Mouse (Mus musculus): ENCODE measurements around the gene Ifna4.
"Not testable (repeated sequence)": the region's sequence is repeated elsewhere in the genome, so short reads cannot be mapped to it uniquely, and the experiment has no call there.

The Ifna4 gene

GRCm38 (mm10) chr4:88841438-88841911 is at the start of gene Ifna4:
Gene Ifna4, plus strand, starts transcription at chr4:88841861.
- DNase-seq (ENCODE audit: low spot score in 2 of 2) = no peak

- DNase-seq (ENCODE audit: low spot score in 2 of 2) = peak; percentile 56 to 59
These were observed 47.6 kb upstream of the Ifna4 start, which contains the start of gene Gm13275 for GRCm38 (mm10) chr4:88793936-88794675. Gene Gm13275, plus strand, starts transcription at chr4:88794487.

GRCm38 (mm10) chr4:88797097-88797496 is 44.6 kb upstream of the Ifna4 start, which contains the start of gene Gm13279:
Gene Gm13279, plus strand, starts transcription at chr4:88797397.
- not testable (repeated sequence) for DNase-seq (ENCODE audit: low spot score in 2 of 2)

GRCm38 (mm10) chr4:88799365-88799764 is 42.3 kb upstream of the Ifna4 start, which contains the start of gene Gm13285:
Gene Gm13285, plus strand, starts transcription at chr4:88799665.
- DNase-seq (ENCODE audit: low spot score in 2 of 2) = not testable (repeated sequence)

GRCm38 (mm10) chr4:88802954-88803353 is 38.7 kb upstream of the Ifna4 start, which contains the start of gene Gm13287:
Gene Gm13287, plus strand, starts transcription at chr4:88803254.
- not testable (repeated sequence) for DNase-seq (ENCODE audit: low spot score in 2 of 2)

- not testable (repeated sequence) for DNase-seq (ENCODE audit: low spot score in 2 of 2)
These were observed 36.4 kb upstream of the Ifna4 start, which contains the start of gene Gm13288 for GRCm38 (mm10) chr4:88805231-88805630. Gene Gm13288, plus strand, starts transcription at chr4:88805531.

- DNase-seq (ENCODE audit: low spot score in 2 of 2) = not testable (repeated sequence)
These were observed 35.9 kb upstream of the Ifna4 start for GRCm38 (mm10) chr4:88805761-88806160.

- DNase-seq (ENCODE audit: low spot score in 2 of 2) = no peak
These were observed 25.7 kb upstream of the Ifna4 start, which contains the start of gene Ifna7 for GRCm38 (mm10) chr4:88815928-88816327. Gene Ifna7, plus strand, starts transcription at chr4:88816228.

- no peak for DNase-seq (ENCODE audit: low spot score in 2 of 2)
These were observed 22.0 kb upstream of the Ifna4 start, which contains the start of gene Ifna11 for GRCm38 (mm10) chr4:88819659-88820058. Gene Ifna11, plus strand, starts transcription at chr4:88819959.

GRCm38 (mm10) chr4:88822995-88823394 is 18.7 kb upstream of the Ifna4 start:
- peak in 1 of 2 experiments; percentile 32 for DNase-seq (ENCODE audit: low spot score in 2 of 2)

- DNase-seq (ENCODE audit: low spot score in 2 of 2) = not testable (repeated sequence)
These were observed 14.5 kb upstream of the Ifna4 start, which contains the start of gene Ifna6 for GRCm38 (mm10) chr4:88827116-88827515. Gene Ifna6, plus strand, starts transcription at chr4:88827416.

- peak; percentile 35 to 56 for DNase-seq (ENCODE audit: low spot score in 2 of 2)
These were observed 11.1 kb upstream of the Ifna4 start for GRCm38 (mm10) chr4:88830523-88830922.

GRCm38 (mm10) chr4:88835225-88835624 is 6.4 kb upstream of the Ifna4 start, which contains the start of gene Ifna5:
Gene Ifna5, plus strand, starts transcription at chr4:88835525.
- not testable (repeated sequence) for DNase-seq (ENCODE audit: low spot score in 2 of 2)

- no peak for DNase-seq (ENCODE audit: low spot score in 2 of 2)
These were observed 2.8 kb upstream of the Ifna4 start for GRCm38 (mm10) chr4:88838828-88839227.

- DNase-seq (ENCODE audit: low spot score in 2 of 2) = no peak
These were observed 1.6 kb upstream of the Ifna4 start for GRCm38 (mm10) chr4:88840058-88840457.

- no peak for DNase-seq (ENCODE audit: low spot score in 2 of 2)
These were observed 3.7 kb downstream of the Ifna4 start for GRCm38 (mm10) chr4:88845334-88845733.

- no peak for DNase-seq (ENCODE audit: low spot score in 2 of 2)
These were observed 8.0 kb downstream of the Ifna4 start, which contains the start of gene Ifna1 for GRCm38 (mm10) chr4:88849698-88850097. Gene Ifna1, plus strand, starts transcription at chr4:88850087.

GRCm38 (mm10) chr4:88851026-88851763 is 9.5 kb downstream of the Ifna4 start:
- DNase-seq (ENCODE audit: low spot score in 2 of 2) = no peak

GRCm38 (mm10) chr4:88859214-88859613 is 17.6 kb downstream of the Ifna4 start:
- no peak for DNase-seq (ENCODE audit: low spot score in 2 of 2)

GRCm38 (mm10) chr4:88863309-88863708 is 21.6 kb downstream of the Ifna4 start:
- DNase-seq (ENCODE audit: low spot score in 2 of 2) = no peak

- DNase-seq (ENCODE audit: low spot score in 2 of 2) = no peak
These were observed 22.9 kb downstream of the Ifna4 start for GRCm38 (mm10) chr4:88864599-88864998.

All from right cerebral cortex, postnatal 10 days (tissue).